Mouse (Mus musculus) embryo, embryonic 10 days (tissue): ENCODE measurements at regions not wholly inside any gene's neighbourhood (a gene's known extent, or its start where the extent isn't known, plus 50 kb on each side); places are given as distances from the start of the nearest gene placed in this dataset.
A peak's percentile ranks its signal among the peaks of the same experiment; 100 is the strongest.

Experiments
- DNase-seq: peaks from one replicate; pipeline ENCODE4 v3.0.0-alpha.2; 2015; ENCODE audit warnings: low spot score

DNA sequence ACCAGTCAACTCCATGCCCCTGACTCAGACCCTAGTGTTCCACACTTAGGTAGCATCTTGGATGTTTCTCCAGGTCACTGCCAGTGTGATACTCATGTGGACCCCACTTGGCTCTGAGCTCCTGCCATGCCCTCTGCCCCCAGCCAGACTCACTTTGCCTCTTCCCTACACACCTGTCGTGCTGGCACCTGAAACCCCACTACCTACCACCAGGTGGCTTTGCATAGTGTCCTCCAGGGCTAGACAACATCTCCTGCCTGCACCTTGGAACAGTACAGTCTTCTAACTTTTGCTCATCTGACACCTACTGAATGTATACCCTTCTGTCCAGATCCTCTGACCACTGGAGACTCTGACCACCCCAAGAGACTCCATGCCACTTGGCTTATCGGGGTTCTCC, 80.6 kb downstream of the Fam53a start:
- DNase-seq: no peak

DNA sequence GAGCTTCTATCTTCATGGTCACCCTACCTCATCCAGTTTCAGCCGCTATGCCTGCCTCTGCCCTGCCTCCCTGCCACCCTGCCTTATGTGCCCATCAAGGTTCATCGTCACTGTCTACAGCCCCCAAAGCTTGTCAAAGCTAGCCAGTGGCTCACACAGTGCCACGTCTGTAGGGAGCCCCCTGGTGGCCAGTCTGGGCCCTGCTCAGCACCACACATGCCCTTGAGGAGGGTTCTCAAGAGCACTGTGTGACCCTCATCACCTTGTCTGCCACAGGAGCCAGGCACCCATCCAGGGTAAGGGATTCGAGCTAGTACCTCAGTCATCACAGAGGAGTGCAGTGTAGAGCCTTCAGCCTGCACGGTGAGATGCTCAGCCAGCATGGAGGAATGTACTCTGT, 86.1 kb downstream of the Fam53a start:
- DNase-seq: peak; percentile 74

DNA sequence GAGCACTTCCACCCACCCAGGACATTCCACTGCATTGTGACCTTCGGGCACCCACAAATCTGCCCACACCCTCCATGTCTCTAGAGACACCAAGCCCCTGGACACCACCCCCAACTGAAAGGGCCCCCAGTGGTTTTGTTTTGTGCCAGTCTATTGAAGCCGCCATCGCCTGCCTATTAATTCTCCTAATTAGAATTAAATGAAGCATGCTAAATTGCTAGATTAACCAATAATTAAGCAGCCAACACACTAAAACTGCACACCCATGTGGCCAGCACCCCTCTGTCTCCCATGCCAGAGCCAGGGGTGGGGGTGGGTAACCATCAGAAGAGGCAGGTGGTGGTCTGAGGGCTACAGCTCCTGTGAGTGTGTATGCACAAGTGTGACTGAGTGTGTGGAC, 86.8 kb downstream of the Fam53a start:
- DNase-seq: no peak

DNA sequence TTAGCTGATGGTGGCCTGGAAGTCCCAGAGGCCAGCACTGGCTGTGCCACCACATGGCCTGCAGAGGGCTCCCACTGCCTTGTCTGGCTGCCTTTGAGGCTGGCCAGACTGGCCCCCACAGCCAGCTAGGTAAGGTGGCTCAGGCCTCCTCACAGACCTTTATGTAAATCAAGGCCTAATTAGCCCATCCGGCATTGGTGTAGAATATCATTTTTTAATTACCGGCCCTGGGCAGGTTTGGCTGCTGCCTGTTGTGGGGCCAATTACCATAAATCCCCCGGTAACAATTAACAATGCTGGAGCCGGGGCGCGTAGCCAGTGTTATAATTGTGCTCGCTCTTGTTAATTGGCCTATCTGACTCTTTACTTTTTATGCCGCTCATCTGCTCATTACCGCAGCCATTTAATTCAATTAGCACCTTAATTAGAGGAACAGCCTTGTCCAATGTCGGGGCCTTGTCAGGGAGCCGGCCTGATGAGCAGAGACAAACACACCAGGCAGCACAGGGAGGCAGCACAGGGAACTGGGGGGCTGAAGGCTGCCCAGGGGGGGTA, 87.4 kb downstream of the Fam53a start:
- peak; percentile 66 for DNase-seq

DNA sequence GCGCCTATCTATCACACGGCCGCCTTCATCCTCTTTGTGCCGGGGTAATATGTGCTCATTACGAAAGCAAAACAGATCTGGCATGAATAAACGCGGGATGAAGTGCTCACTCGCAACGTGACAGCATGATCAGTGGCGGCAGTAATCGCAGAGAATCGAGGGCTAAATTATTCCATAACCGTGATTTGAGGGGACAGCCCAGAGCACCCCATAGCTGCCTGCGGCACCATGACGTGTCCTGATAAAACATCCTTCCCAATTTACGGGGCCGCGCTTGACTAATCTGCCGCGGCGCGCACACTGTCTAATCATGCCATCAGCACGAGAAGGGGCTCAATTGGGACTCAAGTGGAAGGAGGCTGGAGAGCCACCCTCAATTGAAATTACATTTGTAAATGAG, 89.2 kb downstream of the Fam53a start:
- no peak for DNase-seq

DNA sequence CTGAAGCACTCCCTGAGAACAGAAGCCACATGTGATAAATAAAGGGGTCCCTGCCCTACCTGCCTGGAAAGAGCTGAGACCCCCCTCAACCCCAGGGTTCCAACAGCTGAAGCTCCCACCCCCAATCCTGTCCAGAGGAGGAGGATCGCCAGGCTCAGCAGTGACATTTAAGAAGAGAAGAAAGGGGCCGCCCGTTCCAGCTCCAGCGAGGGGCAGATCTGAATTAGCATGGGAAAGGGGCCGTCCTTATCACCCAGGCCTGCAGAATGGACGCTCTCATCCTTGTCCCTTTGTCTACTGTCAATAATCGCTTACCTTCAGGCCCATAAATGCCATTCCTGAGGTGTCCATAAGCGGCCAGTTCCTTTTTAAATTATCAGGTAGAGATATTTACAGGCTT, 92.0 kb downstream of the Fam53a start:
- peak; percentile 41 for DNase-seq

DNA sequence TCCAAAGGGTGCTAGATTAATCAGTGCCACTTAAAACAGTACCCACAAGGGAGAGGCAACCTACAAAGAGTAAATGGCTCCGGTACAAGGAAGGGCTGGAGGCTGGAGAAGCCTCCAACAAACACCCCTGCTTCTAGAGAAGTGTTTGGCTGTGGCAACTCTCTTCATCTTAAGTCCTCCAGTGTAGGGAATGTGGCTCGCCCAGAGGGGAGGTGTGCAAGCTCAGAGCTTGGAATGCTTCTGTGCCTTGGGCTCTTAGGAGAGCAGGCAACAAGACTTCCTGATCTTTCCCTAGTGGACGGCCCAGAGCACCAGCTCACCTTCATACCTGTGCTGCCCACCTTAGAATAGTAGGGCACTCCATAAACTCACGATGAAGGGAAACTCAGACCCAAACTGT, 92.4 kb downstream of the Fam53a start:
- DNase-seq: no peak

DNA sequence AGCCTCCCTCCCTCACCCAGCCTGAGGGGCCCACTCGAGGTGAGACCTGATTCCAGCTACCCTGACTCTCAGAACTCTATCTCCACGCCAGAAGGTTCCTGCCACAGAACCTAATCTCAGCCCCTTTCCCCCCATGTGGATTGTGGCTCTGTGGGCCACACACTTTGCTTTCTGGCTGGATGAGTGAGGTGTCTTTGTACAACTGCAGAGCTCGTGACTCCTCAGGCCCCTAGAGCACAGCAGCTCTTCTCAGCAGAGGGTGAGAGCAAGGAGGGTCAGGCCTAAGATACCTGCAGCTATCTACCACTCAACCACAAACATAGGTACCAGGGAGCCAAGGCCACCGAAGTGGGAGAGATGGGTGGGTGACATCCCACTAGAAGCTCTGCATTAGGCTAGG, 93.2 kb downstream of the Fam53a start:
- no peak for DNase-seq

DNA sequence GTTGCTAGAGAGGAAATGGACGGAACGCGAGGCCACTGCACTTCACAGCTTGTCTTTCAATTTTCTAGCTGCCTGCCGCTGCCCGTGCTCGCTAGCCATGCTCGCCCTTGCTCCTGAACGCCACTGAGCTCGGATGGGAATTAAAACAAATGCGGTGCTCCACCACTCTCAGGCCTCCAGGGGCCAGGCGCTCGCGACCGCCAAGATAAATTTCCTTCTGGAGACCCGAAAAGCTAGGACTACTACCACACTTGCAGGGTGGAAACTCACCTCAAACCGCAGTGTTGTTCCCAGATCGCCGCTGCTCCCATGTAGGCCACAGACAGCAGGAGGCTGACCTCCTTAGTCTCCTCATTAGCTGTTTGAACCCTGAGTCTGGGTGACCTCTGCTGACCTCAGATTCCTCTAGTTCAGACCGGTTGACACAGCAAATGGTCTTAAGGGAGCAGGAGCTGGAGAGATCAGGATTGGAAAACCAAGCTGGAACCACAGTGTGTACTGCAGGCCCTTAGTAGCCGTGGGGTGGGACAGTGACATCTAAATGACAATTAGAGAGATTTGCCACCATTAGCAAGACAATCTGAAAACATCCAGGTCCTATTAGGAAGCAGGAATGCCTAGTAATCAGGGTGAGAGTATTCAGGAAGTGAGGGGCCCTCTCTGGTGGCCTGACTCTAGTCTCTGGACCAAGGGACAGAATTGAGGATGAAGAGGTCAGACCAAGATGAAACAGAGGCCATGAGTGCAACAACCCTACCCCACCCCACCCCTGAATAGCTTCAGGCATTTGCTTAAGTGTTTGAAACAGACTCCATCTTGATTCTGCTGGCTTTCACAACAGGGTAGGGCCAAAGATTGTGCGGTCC, 94.1 kb downstream of the Fam53a start:
- DNase-seq: peak; percentile 88

DNA sequence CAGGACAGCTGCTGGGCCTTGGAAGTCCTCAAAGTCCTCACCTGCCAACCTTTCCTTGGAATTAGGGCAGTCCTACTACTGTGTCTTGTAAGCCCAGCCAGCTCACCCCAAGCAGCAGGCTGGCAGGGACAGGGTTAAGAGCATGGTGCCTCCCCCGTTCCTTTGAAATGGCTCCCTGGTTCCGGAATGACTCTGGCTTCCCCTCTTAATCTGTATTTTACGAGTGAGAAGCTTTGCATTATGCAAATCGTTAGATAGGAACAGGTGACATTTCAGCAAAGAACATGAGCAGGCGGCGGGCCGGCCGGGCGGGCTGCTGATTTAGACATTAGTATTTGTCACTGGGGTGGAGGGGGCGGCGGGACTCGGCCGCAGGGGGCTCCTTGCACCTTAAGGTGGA, 95.1 kb downstream of the Fam53a start:
- DNase-seq: peak; percentile 49

DNA sequence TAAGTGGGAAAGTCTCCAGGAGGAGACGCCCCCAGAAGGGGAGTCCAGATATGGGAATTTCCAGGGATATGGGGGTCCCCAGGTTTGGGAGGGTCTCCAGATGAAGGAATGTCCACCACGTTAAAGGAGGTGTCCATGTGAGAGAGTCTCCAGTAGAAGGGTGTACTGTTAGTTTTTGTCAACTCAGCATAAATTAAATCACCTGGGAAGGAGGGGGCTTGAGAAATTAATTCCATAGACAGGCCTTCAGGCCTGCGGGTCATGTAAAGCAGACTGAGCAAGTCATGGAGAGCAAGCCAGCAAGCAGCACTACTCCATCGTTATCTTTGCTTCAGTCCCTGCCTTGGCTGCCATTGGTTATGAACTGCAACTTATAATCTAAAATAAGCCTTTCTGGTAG, 96.2 kb downstream of the Fam53a start:
- no peak for DNase-seq

DNA sequence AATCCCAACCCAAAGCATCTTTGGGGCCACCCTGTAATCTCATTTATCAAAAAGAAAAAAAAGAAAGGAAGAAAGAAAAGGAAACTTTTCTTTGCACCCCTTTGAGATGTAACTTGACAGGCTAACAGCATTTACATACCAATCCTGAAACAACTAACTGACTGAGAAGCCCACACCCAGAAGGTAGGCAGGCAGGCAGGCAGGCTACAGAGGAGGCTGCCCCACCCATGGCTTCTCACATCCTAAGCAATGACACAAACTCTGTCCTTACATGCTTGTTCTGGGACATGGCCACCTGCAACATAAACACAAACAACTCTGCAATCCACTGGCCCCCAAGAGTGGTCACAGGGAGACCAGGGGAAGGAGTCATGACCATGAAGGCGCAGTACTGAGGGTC, 97.5 kb upstream of the Nkx1-1 start:
- DNase-seq: no peak

DNA sequence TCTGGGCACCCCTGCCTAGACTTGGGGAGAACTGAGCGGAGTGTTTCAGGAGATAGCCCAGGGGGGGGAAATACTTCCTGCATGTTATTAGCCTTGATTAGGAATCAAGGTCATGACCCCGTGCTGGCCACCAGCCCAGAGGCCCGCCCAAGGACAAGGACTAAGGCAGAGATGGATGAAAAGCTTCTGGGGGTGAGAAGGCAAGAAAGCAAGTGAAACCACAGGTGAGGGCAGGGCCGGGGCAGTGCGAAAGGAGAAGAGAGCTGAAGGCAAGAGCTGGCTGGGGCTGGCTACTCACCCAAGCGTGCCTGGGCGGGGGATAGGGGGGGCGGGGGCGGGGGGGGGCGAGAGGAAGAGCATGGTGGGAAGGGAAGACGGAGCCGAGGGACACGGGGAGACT, 96.0 kb upstream of the Nkx1-1 start:
- peak; percentile 29 for DNase-seq

DNA sequence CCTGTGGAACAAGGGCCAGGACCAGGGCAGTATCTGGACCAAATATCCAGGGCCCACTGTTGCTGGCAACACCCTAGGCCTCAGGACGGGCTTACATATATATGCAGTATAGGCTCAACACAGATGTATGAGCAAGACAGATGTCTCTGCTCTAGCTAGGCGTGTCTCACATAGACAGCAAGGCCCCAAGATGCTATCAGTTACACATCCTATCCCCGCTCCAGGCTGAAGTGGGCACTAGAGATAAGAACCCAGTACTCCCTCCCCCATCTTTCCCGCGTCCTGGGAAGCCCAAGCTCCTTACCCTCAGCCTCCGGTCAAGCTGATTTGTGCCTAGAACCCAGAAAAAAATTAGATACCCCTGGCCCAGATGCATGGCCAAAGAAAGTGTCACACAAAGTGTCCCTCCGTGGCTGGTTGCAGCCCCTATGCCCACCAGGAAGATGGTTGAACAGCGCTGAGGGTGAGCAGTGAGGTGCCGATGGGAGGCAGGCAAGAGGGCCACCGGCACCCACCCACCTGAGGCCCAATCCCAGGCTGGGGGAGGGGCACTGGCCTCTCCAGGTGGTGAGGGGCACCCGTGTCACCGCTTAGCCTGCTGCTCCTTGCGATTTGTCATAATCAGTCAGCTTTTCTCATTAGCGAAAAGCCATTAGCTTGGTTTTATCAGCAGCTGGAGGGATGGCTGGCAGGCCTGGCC, 95.3 kb upstream of the Nkx1-1 start:
- DNase-seq: no peak

DNA sequence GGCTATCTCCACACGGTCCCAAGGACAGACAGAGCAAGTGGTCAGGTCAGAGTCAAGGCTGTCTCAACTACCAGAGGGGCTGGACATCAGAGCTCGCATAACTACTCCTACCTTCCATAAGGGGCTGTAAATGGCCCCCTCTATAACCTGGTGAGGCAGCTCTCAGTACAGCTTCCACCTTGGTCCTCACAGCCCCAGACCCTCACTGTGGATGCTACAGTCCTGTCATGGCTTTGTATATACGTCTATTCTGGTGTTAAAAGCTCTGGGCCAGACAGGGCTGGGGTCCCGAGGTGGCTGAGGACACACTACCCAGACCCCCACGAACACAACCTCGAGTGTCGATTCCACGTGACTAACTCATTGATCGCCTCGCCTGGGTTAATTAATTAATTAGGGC, 94.0 kb upstream of the Nkx1-1 start:
- no peak for DNase-seq

DNA sequence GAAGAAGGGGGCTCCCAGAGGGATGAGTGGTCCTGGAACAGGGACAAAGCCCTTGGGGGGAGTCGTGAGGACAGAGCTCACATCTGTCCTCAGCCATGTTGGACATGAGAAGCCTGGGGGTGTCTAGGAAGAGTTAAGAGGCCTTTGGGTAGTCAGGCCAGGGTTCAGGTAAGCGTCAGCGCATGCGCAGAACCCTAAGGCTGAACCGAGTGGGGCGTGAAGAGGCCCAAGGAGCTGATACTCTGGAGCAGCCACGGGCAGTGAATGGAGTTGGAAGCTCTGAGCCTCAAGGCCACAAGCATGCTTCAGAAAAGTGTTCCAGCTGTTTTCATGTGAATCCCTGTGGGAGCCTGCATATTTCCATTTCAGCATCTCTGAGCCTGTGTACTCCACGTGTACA, 93.5 kb upstream of the Nkx1-1 start:
- DNase-seq: no peak

DNA sequence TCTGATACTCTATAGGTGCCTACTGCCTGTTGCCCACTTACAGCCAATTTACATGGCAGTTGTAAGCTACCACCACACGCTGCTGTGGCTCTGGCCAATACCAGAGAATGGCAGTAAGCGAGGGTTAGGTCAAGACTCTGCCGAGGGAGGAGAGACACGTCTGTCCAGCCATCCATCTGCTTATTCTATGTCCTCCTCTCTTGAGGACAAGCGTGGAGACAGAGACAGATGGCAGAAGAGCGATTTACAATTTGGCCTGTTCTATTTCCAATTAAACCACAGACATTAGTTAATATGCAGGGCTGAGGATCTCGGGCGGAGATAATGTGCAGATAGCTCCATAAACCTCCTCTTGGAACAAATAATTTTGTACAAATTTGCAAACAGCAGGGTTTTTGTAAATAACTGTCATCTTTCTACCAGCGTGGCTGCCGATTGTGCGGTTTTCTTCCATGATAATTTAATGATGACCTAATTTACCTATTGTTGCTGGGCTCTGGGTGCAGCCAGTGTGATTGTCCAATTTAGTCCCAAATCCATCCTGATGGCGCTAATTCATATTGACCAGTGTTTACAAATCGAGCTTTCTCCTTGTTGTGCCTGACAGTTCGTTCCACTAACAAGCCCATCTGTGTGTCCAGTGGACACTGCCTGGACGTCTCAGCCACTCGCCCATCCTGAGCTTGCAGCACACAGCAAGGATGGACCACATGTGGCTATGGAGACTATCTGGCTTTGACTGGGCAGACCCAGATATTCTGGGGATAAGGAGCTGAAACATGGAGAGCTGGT, 88.4 kb upstream of the Nkx1-1 start:
- DNase-seq: no peak

DNA sequence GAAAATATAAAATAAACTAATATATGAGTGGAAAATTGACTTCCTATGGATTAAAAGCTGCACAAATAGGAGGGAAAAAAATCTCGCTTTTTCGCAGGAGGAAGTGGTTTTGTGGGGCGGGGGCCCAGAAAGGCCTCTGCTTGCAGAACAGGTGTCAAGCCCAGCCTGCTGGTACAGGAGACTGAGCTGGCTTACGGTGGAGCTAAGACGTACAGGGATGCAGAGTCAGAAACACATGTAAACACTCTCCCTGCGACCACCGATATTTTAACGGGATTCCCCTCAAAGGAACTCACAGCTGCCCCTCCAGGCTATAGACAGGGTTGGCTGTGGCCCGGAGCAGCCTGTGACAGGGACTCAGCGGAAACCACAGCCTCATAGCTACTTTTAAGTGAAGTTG, 87.1 kb upstream of the Nkx1-1 start:
- DNase-seq: no peak

DNA sequence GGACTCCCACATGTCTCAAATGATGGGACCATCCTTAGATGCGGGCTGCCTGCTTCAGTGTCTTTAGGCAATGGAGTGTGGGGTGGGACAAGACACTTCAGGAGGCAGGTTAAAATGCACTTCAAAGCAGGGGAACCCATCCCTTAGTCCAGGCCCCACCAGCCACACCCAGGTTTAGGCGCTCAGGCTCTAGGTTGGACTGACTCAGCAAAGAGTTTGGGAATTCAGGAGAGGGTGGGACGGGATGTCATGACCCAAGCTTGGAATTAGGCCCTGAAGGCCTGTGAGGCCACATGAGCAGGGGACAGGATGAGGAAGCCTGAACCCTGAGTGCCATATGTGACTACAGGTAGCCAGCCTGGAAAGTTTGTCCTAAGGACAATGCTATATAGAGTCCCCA, 85.6 kb upstream of the Nkx1-1 start:
- no peak for DNase-seq

DNA sequence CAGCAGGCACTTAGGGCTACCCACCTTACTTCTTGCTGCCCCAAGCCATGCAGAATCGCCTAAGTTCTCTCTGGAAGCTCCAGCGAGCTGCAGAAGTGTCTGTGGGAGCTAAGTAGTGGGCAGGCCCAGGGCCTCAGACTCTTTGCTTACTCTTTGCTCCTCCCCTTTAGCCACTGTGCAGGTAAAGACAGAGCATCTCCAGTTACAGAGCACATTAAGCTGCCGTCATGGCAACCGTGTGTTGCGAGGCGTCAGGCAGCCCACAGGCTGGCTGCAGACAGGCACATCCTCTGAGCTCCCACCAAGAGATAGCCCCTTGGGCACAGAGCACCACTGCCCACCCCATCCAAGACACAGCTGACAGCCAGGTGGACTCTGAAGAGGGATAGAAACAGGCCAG, 85.1 kb upstream of the Nkx1-1 start:
- DNase-seq: peak; percentile 70

DNA sequence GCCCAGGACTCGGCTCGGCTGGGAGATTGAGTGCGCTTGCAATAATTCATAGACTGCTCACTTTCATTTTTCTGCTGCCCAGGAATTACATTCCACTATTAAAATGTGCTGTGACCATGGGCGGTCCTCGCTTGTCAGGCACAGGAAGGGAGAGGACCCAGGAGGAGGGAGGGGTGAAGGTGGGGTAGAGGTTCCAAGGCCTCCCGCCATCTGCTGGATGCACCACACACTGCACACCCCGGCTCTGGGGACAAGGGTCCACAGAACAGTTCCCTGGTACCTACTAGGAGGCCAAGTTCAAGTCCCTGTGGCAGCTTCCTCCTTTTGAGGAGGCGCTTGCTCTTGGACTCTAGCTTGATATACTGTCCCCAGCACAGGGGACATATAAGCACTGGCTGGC, 83.8 kb upstream of the Nkx1-1 start:
- DNase-seq: no peak

DNA sequence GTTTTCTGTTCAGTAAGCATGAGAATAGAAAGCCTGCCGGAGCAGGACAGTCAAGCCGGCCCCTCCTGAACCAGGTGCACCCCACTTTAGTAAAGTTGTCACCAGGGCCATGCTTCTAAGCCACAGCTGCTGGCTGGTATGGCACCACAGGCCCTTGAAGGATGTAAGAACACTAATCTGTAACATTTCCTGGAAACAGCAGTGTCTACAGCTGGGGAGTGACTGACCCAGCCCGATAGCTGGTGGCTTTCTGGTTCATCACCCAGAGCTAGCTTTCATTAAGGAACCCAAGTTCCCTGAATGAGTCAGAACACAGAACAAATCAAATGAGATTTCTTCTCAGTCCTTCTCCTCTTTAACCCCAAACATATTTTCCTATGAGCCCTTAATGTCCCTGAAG, 82.4 kb upstream of the Nkx1-1 start:
- DNase-seq: no peak
